Comparison of ENCODE assay signal across 8 mouse cellular contexts in the genomic region with DNA sequence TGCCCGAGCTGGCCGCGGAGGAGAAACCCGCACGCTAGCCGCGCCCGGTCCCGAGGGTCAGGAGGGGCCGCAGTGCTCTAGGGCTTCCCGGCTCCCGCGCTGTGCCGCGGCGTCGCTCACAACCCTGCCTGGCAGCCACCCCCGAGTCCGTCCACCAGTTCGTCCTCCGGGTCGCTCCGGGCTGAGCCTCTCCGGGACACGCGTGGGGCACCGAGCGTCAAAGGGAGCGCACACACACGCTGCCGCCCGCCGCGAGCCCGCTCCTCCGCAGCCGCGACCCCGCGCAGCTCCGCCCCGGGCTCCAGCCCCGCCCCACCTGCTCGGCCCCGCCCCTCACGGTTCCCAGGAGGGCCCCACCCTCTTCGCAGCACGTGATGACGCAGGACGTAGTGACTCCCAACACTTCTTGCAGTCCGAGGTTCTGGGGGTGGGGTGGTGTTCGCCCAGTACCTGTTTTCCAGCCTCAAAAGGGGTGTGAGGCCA. TPM values are rescaled to one million over a fixed set of nuclear protein-coding genes. Genes with fewer than 3 reads are reported as not detected.
DNase-seq lines count a peak whose midpoint lies in the region; ATAC-seq lines count a peak whose summit lies in the region.

TSS of gene Ahr (minus strand) at position 285 of the 483 bp plus-strand sequence.

- H3K9me3 ChIP-seq in megakaryocyte, embryonic 14.5 days: no peaks in the 10 kb centered on the region

- H3K4me3 ChIP-seq in megakaryocyte, embryonic 14.5 days (replicated peaks): peak within 1 kb of the TSS; percentile 97

- peak; percentile 69 to 72 for DNase-seq in cerebellum, postnatal 4 days (ENCODE audit: low spot score in 2 of 2)
- peak; percentile 81 for DNase-seq in gastrocnemius, postnatal 10 days
- DNase-seq in left cerebral cortex, adult 9 months (ENCODE audit: low spot score in 2 of 2): peak; percentile 56 to 81
- DNase-seq in right cerebral cortex, adult 2 months (ENCODE audit: low spot score in 2 of 2): peak; percentile 84 to 85
- DNase-seq in urinary bladder, postnatal 10 days (ENCODE audit: low spot score): peak; percentile 56

- H3K36me3 ChIP-seq in megakaryocyte, embryonic 14.5 days (replicated peaks; ENCODE audit: low read length): no peaks in the 10 kb centered on the region

- no peaks in the 10 kb centered on the region for H3K27me3 ChIP-seq in megakaryocyte, embryonic 14.5 days (replicated peaks)

- peaks cover 23% of the 10 kb centered on the region for H3K4me1 ChIP-seq in megakaryocyte, embryonic 14.5 days

- ATAC-seq in activated CD4-positive, CD25-positive, alpha-beta regulatory T cell, adult 4 months: peak; percentile 63
- ATAC-seq in inflammation-experienced regulatory T-cells, adult 6 months: peak; percentile 66

RNA-seq across cellular contexts. Expression of gene Ahr, which starts in this region (rescaled TPM):
- 1 to 10 TPM; 6.1 to 9.2 TPM for polyA plus RNA-seq in activated CD4-positive, CD25-positive, alpha-beta regulatory T cell, adult 4 months (2017; shearing (Covaris generic))
- total RNA-seq in gastrocnemius, postnatal 10 days (2021): 1 to 10 TPM; 4.2 to 4.6 TPM
- 1 to 10 TPM; 6.3 to 9.2 (median 7.5) TPM for polyA plus RNA-seq in inflammation-experienced regulatory T-cells, adult 6 months (2017; shearing (Covaris generic))
- polyA plus RNA-seq in megakaryocyte, embryonic 14.5 days (2012; ENCODE audit: insufficient read depth, low replicate concordance): 0.43 TPM in 1 of 2 replicates, not detected in the other

Comparison
In these comparisons a context has a peak if more than half of its experiments do, and no peak if none do; other contexts are left out.
1. Peak in every context shown above with its lines: DNase-seq, ATAC-seq and H3K4me3 ChIP-seq.